ENCODE assay signal across 19 mouse cellular contexts in the genomic region with DNA sequence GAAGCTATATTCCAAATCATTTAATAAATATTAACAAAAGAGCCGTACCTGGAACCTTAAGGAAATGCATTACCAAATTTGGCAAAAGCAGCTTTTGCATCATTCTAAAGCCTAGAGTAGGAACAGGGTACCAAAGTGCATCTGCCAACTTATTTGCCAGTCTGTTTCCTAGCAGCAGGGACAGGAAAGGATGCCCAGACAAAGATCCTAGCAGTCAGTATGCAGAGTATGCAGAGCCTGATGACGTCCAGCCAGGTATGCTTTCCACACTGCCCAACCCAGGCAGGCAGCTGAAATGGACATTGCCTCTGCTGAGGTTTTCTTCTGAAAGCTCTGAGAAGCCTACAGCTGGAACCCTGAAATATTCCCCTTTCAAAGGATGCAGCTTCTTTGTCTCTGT. TPM values are rescaled to one million over a fixed set of nuclear protein-coding genes. Genes with fewer than 3 reads are reported as not detected.
"Had no signal": no experiment of that assay in that cellular context is flagged by ENCODE, and none has a peak within 500 bp of the region (broad histone marks: within the 10 kb centered on the region; RNA-seq: fewer than 3 reads in every experiment).

No protein-coding gene starts in this region.

- H3K9ac ChIP-seq: lung, embryonic 15.5 days; midbrain, embryonic 13.5 days; midbrain, embryonic 15.5 days; neural tube, embryonic 12.5 days; stomach, embryonic 15.5 days had no signal

- ATAC-seq: lung, postnatal 0 days; midbrain, embryonic 13.5 days; midbrain, embryonic 15.5 days had no signal

- H3K4me1 ChIP-seq: megakaryocyte, embryonic 14.5 days; midbrain, embryonic 13.5 days; midbrain, embryonic 15.5 days; neural tube, embryonic 12.5 days; stomach, embryonic 15.5 days had no signal

- H3K27ac ChIP-seq: lung, embryonic 15.5 days; macrophage; midbrain, embryonic 13.5 days; midbrain, embryonic 15.5 days; neural tube, embryonic 12.5 days; stomach, embryonic 15.5 days; stomach, postnatal 0 days had no signal

- H3K9me3 ChIP-seq: lung, embryonic 15.5 days; megakaryocyte, embryonic 14.5 days; midbrain, embryonic 13.5 days; midbrain, embryonic 15.5 days; neural tube, embryonic 12.5 days; stomach, embryonic 15.5 days had no signal

- H3K36me3 ChIP-seq: lung, embryonic 15.5 days; midbrain, embryonic 13.5 days; midbrain, embryonic 15.5 days; neural tube, embryonic 12.5 days had no signal

- H3K4me3 ChIP-seq: lung, embryonic 15.5 days; megakaryocyte, embryonic 14.5 days; midbrain, embryonic 13.5 days; midbrain, embryonic 15.5 days; neural tube, embryonic 12.5 days; stomach, embryonic 15.5 days had no signal

- DNase-seq: lung, adult 2 months; lung, postnatal 14 days; lung, postnatal 36 days; right cerebral cortex, postnatal 14 days; thymus, adult 2 months; thymus, postnatal 25 days; thymus, postnatal 4 days had no signal

- H3K27me3 ChIP-seq: megakaryocyte, embryonic 14.5 days; midbrain, embryonic 13.5 days; midbrain, embryonic 15.5 days; neural tube, embryonic 12.5 days; stomach, embryonic 15.5 days had no signal

- H3K4me2 ChIP-seq: lung, embryonic 15.5 days; midbrain, embryonic 11.5 days; midbrain, embryonic 13.5 days; midbrain, embryonic 15.5 days; neural tube, embryonic 12.5 days; stomach, embryonic 15.5 days had no signal

RNA-seq across cellular contexts. Expression of a gene that starts 27.6 kb away (rescaled TPM):
- total RNA-seq: monocyte, adult 5-6 weeks; neutrophil, adult 5-6 weeks had no signal
- polyA plus RNA-seq: macrophage had no signal
